Mouse (Mus musculus) heart, postnatal 4 days (tissue): ENCODE measurements around the gene Psmd11. TPM values are rescaled to one million over a fixed set of nuclear protein-coding genes. Genes with fewer than 3 reads are reported as not detected.

ENCODE experiments used
- DNase-seq: peaks from one replicate; pipeline ENCODE4 v3.0.0; 2021
- total RNA-seq, 2 experiments: library from RNA; stranded (reverse); gene quantifications; 2 replicates each; pipeline ENCODE4 v1.2.3; 2021

Gene Psmd11
- total RNA-seq, 2 experiments from 2014 or later: 104 to 111 TPM

DNA sequence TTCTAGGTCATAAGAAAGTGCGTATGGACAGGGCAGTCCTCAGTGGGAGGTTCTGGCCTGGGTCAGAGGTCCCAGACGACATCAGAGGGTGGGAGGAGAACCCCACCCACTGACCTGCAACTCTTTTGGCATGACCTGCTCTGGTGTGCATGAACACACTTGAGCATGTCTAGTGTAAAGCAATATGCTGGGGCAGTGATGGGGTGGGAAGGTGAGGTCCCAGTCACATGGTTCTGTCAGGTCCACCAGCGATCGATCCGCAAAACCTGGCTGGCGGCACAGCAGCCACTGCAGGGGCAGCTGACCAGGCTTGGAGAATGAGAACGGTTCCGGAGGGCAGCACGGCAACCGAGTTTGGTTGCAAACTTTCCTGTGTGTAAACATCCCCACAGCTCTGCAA lies 53.9 kb downstream of the Psmd11 start:
- DNase-seq: no peak

DNA sequence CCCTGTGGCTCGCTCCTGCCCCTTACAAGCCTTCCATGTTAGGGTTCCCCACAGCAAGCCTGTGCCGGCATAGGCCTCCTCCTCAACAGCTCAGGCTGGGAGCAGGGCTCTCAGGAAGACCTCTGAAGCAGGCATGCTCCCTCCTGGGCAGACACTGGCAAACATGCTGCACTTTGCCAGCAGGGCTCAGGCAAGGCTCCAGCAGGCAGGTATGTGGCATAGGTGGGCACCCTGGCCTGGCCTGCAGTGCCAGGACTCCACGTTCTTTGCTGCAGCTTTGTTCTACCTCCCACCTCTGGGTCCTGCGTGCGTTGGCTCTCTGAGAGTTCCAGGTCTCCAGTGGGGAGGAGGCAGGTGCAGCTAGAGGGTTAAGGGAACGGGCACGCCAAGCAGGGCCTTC lies 54.5 kb downstream of the Psmd11 start:
- no peak for DNase-seq

DNA sequence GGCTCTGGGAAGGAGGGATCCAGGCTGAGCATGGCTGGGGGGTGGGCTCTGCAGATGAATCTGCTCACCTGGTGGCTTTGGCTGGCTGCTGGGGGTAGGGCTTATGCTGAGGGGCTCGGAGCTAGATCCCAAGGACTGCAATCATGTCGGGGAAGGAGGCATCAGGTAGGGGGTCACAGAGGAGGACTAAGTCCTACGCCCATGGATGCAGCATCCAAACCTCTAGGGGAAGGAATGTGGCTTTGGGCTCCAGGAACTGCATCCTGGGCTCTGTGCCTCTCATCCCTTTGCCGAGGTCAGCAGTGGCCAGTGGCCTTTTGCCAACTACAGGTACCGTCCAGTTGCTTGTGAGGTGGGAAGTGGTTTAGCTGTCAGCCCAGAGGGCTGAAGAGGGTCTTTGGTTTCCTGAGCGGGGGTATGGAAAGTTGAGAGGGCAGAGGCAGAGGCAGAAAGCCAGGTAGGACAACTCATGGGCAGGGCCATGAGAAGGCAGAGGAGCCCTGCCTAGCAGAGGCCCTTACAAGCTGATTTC lies 55.2 kb downstream of the Psmd11 start:
- DNase-seq: no peak

DNA sequence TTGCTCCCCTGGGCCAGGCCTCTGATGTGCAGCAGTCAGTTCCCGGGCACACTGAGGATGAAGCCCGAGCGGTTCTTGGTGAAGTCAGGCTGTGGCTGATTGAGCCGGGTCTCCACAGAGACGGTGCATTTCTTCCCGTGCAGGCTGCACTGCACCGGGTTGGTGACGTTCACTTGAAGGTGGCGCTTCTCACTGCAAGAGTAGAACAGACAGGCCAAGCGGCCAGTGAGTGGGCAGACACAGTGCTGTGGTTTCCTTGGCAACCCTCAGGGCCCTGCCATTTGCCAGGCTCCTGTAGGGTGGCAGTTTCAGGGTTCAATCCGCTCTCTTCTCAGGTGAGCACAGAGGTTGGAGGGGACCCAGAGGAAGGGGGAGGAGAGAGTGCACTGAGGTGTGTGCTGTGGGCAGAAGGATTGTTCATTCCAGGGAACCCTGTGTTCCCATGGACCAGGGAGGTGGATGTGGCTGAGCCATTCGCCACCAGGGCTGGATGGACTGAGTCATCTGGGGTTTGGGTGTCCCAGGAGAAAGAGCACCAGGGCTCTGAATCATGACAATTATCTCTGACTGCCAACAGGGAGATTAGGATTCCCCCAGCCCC lies 55.9 kb downstream of the Psmd11 start:
- DNase-seq: no peak

DNA sequence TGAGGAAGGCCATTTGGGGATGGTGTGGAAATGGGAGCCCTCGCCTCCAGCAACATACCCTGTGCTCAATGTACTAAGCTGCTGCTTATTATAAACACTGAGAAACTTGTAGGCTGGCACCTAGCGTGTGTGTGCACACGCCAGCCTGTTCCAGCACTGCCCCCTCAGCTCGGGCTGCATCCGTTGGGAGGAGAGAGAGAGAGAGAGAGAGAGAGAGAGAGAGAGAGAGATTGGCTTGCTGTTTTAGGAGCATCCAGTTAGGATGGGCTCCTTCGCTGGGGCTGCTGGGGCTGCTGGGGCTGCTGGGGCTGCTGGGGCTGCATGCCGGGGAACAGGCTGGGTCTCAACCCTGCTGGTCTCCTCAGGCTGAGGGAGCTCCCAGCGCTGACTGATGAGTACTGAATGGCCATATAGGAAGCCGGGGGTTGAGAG lies 56.7 kb downstream of the Psmd11 start:
- DNase-seq: no peak

DNA sequence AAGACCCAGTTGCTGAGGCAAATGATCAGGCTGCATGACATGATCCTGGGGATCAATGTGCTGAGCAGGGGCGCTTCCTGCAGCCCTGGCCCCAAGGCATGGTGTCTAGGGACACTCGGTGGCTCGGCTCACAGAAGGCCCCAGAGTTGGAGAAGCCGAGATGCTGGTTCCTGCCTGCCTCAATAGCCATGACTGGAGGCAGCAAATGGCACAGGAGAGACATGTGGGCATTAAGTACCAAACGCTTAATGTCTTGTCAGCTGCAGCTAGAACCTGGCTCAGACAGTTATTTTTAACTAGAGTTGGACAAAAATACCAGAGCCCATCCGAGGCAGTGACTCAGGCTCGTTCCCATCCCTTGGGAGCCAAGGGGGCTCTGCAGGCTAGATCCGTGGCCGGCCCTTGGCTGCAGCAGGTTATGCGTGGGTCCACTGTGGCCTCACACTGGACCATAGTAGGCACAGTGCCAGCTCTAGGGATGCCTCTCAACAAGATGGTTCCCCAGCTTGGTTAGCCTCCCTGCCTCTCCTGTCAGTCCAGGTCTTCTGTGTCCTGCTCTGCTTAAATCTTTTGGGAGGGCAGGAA lies 57.3 kb downstream of the Psmd11 start:
- DNase-seq: no peak

DNA sequence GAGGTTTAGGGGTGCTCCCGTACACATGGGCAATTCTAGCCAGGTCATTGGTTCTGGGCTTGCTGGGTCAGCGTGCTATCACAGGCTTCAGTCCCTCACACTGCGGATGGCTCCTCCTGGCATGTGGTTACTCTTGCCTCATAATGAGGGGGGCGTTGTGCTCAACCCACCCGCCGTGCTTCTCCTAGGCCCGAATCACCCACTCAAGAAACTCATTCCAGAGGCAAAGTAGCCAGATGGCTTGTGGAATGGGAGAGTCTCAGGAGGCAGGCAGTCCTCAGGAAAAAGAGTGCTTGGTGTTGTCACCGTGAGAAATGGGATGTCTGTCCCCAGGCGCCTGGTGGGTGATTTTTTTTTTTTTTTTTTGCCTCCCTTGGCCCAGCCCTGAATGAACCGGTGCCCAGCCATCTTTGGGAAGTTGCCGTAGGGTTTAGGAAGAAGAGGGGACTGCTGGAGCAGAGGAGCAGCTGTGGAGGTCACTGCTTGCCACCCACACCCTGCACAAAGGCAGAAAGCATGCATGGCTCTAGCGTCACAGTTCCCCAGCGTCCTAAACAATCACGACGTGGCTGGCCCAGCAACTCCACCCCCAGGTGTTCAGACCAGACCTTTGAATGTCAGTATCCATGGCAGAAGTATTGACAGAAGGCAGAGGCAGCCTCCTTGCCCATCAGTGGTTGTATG lies 59.6 kb downstream of the Psmd11 start:
- no peak for DNase-seq

DNA sequence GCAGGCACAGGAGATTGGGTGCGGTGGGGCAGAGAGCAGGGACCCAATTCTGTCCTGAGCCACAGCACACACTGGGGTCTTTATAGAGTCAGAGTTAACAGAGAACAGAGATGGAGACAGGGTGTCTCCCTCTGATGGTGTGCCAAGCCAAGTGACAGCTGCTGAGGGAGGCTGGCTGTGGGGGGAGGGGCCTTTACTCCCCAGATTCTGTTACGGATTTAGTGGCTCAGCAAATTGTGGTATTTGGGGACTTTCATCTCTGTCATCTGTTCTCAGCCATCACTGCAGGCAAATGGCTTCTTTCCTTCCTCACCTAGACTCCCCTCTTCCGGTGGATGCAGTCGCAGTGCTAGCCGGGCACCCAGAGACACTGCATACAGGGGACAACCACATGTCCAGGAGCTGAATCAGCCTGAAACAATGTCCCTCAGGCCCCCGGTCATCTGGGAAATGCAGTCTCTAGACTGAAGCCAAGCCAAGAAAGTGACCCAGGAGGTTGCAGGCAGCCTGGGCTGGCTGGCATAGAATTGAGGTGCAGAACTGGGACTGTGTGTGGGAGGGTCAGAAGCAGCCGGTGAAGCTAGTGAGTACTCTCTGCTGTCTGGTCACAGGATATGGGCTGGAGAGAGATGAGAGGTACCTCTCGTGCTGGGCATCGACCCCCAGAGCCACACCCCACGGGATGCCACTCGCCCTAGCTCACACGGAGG lies 60.9 kb downstream of the Psmd11 start:
- DNase-seq: no peak

DNA sequence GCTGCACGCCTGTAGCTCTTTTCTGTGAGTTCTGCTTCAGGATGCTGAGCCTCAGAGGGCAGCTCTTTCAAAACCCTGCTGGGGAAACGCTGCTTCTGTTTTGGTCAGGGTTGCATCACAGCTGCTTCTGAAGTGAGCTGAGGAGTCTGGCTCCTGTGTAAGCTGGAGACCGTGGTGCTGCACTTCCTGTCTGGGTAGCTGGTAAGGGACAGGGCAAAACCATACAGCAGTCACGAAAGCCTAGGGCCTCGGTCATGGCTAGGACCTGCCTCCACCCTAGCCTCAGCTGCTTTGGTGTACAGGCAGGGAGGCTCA lies 61.4 kb downstream of the Psmd11 start:
- no peak for DNase-seq

DNA sequence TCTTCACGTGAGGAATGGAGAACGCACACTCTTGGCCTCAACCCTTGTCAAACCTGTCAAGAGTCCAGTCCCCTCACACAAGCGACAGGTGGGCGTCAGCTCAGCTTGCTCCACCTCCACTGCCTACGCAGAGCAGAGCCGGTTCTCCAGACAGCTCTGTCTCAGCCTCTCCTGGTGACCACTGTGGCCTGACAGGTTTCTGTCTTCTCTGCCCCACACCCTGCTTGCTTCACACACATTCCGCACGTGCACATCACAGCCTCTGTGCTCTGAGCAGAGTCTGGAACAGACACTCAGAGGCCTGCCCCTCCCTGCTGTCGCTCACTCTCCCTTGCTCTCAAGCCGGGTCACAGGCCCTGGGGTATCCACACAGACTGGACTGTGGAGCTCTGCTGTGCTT lies 62.4 kb downstream of the Psmd11 start:
- no peak for DNase-seq

DNA sequence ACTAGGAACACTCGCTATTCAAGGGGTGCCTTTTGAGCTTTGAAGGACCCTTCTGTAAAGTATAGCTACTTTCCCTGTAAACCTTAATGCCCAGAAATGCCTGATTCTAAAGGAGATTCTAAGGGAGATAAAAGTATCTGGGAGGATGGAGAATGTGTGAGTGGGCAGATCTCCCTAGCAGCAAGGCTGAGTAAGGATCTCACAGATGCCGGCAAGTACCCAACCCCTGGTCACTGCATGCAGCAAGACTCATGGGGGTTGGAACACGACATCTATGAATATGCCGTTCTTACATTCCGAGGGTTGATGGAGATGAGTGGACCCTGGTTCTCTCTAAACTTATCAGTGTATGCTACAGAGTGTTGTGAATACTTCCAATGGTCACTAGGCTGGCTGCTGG lies 64.8 kb downstream of the Psmd11 start:
- no peak for DNase-seq

DNA sequence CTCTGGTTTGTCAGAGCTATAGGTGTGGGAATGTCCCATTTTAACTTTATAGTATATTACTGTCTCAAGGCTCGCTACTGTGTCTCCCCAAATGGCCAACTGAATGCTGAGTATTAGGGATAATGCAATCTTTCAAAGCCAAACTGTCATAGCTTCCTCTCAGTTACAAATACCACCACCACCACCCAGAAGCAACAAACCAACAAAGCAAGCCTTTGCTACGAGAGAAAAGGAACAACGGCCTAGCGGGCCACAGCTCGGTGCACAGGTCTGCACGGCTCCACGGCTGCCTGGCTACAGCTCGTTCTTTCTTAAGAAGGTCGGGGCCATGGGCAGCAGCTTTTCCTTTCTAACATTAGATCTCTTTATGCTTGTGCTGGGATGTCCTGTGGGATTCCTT lies 66.4 kb downstream of the Psmd11 start:
- no peak for DNase-seq

DNA sequence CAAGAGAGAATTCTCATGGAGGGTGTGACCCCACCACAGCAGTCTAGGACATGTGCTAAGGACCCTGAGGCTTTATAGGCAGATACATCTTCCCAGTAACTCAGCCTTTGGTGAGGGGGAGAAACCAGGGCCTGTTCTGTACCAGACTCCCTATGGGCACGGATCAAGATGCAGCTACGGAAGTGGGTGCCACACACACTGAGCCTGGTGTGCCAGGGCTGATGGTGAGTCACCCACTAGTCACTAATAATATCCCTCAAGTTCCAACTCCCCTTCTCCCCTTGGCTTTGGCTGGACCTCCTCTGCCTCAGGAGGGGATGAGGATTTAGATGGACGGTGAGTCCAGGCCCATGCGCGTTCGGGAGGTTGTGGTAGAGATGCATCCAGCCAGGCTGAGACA lies 67.6 kb downstream of the Psmd11 start:
- no peak for DNase-seq

DNA sequence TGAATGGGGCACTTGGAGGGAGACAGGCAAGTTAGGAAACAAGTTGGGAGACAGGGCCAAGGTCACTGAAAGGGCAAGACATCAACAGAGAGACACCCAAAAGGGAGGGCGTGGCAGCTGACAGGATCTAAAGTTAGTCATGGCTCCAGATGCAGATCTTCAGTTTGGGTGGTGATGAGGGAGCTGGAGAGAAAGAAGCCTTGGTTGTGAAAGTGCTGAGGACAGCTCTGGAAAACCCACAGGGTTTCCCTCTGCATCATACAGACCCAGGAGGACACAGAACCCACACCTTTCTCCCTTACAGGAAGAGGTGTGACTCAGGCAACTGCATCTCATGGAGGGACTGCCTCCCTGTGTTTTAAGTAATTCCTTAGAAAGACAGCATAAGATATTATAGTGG lies 68.2 kb downstream of the Psmd11 start:
- DNase-seq: no peak

DNA sequence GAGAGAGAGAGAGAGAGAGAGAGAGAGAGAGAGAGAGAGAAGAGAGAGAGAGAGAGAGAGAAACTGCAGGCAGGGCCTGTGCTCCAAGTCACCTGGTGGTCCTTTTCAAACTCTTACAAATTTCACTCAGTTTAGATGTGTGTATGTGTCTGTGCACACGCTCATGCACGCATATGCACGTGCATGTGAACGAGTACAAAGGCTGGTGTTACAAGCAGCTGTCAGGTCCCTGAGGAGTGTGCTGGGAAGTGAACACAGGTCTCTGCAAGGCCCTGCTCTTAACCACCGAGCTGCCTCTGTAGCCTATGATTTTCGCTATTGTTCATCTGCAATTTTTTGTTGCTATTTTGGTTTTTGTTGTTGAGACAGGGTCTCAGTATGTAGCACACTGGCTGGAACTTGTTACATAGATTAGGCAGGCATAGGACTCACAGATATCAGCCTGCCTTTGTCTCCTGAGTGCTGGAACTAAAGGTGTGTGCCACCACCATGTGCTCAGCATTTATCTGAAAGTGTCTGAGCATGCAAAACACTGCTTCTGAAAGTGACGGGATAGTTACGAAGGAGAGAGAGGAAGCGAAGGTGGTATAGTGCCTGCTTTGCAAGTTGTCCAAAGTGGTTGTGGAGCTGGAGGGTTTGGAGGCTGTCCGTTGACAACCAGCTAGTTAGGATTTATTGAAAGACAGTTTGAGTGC lies 69.0 kb downstream of the Psmd11 start:
- DNase-seq: no peak

DNA sequence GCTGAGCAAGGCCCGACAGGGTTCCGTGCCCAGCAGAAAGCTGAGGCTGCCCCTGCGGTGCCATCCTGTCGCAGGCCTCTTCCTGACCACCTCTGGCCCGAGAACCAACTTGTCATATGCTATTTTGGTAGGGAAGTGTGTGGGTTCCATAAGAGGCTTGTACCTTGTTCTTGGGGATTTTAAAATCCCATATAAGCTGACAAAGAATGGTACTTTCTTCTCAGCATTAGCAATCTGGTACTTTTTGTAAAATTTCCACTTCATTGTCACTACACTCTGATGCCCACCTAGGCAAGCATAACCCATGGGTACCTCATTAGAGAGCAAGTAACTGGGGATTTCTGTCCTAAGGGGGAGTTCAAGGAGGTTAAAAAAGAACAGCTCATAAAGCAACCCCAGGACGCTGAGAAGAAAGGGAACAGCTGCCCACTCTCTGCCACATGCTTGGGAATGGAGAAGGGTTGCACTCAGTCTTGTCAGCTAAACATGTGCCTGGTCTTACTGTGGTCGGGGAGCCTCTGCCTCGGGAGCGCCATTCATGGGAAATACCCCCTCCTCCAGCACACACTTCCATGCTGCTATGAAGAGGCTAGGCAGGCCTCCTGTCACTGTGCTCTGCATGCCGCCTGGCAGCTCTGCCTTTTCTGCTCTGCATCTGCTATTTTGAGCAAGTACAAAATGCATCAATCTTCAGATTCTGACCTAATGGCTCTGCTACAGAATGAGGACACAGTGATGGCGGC lies 70.1 kb downstream of the Psmd11 start:
- DNase-seq: no peak

DNA sequence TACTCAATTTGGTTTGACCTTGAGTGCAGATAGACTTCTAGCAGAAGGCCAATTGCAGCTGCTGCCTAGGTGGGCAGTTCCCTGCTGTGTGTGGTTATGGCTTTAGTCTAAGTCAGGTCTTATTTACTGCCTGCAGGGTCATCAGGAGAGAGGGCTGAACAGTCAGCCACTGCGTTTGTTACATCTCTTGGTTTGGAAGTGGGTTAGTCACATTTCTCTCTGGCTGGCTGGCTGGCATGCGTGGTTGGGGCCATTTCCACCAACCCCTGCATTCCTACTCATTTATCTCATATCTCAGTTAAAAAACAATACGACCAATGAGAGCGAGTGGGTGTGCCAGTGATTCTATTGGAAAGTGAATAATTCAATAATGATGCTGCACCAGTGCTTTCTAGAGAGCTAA lies 71.1 kb downstream of the Psmd11 start:
- DNase-seq: no peak

DNA sequence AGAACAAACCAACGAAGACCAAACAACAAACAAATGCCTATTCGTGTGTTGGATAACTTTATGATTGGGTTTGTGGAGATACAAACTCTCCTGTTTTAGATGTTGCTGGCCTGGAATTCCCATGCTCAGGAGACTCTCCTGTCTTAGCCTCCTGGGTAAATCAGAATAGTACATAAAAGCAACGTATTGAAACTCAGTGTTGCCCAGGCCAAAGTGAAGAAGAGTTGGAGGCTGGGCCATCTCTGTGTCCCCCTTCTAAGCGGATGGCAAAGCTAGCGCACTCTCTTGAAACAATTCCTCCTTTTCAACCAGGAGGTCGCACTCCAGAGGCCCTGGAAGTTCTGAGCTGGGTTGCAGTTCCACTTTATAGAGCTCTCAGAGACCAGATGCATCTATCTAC lies 74.9 kb downstream of the Psmd11 start:
- DNase-seq: no peak

DNA sequence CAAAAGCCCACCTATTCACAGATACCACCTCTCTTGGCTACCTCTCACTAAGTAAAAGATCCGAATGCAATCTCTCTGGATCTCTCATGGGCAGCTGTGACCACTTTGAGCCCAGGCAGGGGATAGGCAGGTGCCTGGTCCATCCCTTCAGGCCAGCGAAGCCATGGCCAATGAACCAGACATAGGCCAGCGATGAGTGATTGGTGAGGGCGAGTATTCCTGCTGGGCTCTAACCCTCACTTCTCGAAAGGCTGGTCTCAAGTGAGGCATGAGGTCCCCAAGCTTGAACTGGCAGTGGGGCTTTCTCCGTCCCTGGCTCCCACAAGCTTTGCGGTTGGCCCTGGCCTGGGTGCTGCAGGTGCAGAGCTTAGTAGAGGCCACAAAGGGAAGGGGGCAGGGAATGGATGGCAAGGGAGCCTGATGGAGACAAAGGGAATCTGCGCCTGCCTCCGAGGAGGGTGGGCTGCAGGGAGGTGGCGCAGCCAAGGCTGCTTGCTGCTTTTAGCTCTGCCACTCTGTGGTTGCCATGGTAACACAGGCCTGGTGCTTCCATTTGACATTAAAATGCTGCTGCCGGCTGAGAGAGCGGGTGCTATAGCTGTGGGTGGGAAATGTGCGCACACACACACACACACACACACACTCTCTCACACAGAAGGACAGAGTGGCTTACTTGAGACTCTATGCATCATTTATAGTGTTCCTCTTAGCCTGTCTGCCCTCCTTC lies 75.5 kb downstream of the Psmd11 start:
- DNase-seq: no peak

DNA sequence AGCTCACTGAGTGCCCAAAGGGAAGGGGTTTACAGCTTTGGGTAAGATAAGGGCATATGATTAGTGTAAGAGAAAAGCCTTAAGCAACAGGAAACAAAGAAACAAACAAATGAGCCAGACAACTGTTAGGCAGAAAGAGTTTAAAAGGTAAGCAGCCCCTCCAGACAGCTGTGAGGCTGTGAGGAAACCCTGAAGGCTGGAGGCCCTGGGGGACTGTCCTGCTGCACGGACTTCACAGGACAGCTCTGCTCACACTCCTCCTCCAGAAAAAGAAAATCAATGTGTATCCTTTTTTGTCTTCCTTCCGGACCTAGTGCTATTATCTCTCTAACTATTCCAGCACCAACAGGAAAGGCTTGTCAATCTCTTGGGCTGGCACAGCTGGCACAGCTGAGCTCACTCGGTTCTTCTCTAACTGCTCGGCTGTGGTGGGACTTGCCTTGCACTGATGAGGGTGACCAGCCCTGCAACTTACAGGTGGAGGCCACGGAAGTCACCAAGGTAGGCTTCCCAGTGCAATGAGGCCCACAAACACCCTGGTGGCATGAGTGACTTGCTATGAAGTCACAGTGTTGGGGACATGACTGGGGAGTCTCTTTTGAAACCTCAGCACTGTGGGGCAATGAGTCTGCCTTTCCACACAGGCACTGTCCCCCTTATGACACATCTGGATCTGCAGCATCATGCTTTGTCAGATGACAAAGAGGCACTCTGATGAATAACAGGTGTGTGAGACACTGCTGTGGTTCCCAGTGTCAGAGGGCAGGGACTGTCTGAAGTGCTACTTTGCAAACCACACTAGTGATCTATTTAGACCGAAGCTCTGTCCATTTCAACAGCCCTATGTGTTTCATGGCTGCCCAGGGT lies 76.3 kb downstream of the Psmd11 start:
- DNase-seq: no peak
